Mouse (Mus musculus): Measurements from ENCODE around the gene Brap. TPM values are rescaled to one million over a fixed set of nuclear protein-coding genes. Genes with fewer than 3 reads are reported as not detected.
"Not testable (repeated sequence)": the region's sequence is repeated elsewhere in the genome, so short reads cannot be mapped to it uniquely, and the experiment has no call there.

The Brap gene
- polyA plus RNA-seq, 1 experiment from 2014 or later: 47.1 TPM

- no peak overlapping the region for H3K27ac ChIP-seq
- H3K4me2 ChIP-seq: no peak overlapping the region
- ATAC-seq (ENCODE audit: insufficient number of reproducible peaks, insufficient read depth, low FRiP score, low TSS enrichment, low read depth): no peak
- 0 out of 2 replicates have a peak, but pooled peaks cover 5% of the 10 kb centered on the region for H3K9me3 ChIP-seq
- no peak overlapping the region for H3K9ac ChIP-seq (replicated peaks)
- 74% methylated on average over 3 of the region's 3 CpGs for WGBS
- no peak overlapping the region for H3K4me3 ChIP-seq (replicated peaks)
- no peaks in the 10 kb centered on the region for H3K27me3 ChIP-seq
- H3K36me3 ChIP-seq: peaks cover 84% of the 10 kb centered on the region
- H3K4me1 ChIP-seq (replicated peaks): no peaks in the 10 kb centered on the region
Measured at GRCm38 (mm10) chr5:121670412-121670811, 10.0 kb downstream of the Brap start.

- H3K4me2 ChIP-seq: no peak overlapping the region
- no peaks in the 10 kb centered on the region for H3K4me1 ChIP-seq (replicated peaks)
- 93% methylated on average over 2 of the region's 2 CpGs for WGBS
- no peaks in the 10 kb centered on the region for H3K9me3 ChIP-seq
- peaks cover 97% of the 10 kb centered on the region for H3K36me3 ChIP-seq
- no peak overlapping the region for H3K27ac ChIP-seq
- H3K27me3 ChIP-seq: no peaks in the 10 kb centered on the region
- H3K9ac ChIP-seq (replicated peaks): no peak overlapping the region
- no peak overlapping the region for H3K4me3 ChIP-seq (replicated peaks)
- ATAC-seq (ENCODE audit: insufficient number of reproducible peaks, insufficient read depth, low FRiP score, low TSS enrichment, low read depth): no peak
Measured at GRCm38 (mm10) chr5:121682250-121682649, 21.9 kb downstream of the Brap start.

GRCm38 (mm10) chr5:121685495-121685894 is 25.1 kb downstream of the Brap start:
- no peak overlapping the region for H3K4me3 ChIP-seq (replicated peaks)
- no peak for ATAC-seq (ENCODE audit: insufficient number of reproducible peaks, insufficient read depth, low FRiP score, low TSS enrichment, low read depth)
- no peaks in the 10 kb centered on the region for H3K27me3 ChIP-seq
- peaks cover 68% of the 10 kb centered on the region for H3K36me3 ChIP-seq
- 87% methylated on average over 6 of the region's 6 CpGs for WGBS
- no peak overlapping the region for H3K4me2 ChIP-seq
- H3K27ac ChIP-seq: no peak overlapping the region
- no peaks in the 10 kb centered on the region for H3K4me1 ChIP-seq (replicated peaks)
- H3K9me3 ChIP-seq: no peaks in the 10 kb centered on the region
- H3K9ac ChIP-seq (replicated peaks): no peak overlapping the region

- Histone ChIP-seq H3K27ac (no peak overlapping the region), H3K4me3 (replicated peaks) (no peak overlapping the region), H3K27me3 (no peaks in the 10 kb centered on the region), H3K9ac (replicated peaks) (no peak overlapping the region), H3K4me2 (no peak overlapping the region), H3K9me3 (no peaks in the 10 kb centered on the region), H3K36me3 (peaks cover 60% of the 10 kb centered on the region), H3K4me1 (replicated peaks) (no peaks in the 10 kb centered on the region)
- ATAC-seq (ENCODE audit: insufficient number of reproducible peaks, insufficient read depth, low FRiP score, low TSS enrichment, low read depth): no peak
- WGBS: 82% methylated on average over 15 of the region's 15 CpGs
Measured at GRCm38 (mm10) chr5:121686113-121686898, 25.9 kb downstream of the Brap start.

- Histone ChIP-seq H3K27me3 (no peaks in the 10 kb centered on the region), H3K4me3 (replicated peaks) (no peak overlapping the region), H3K4me1 (replicated peaks) (no peaks in the 10 kb centered on the region), H3K9me3 (no peaks in the 10 kb centered on the region), H3K27ac (no peak overlapping the region), H3K36me3 (peaks cover 18% of the 10 kb centered on the region), H3K9ac (replicated peaks) (no peak overlapping the region), H3K4me2 (no peak overlapping the region)
- ATAC-seq (ENCODE audit: insufficient number of reproducible peaks, insufficient read depth, low FRiP score, low TSS enrichment, low read depth): no peak
- 80% methylated on average over 7 of the region's 7 CpGs for WGBS
Measured at GRCm38 (mm10) chr5:121690482-121691211, 30.3 kb downstream of the Brap start.

- H3K9me3 ChIP-seq; H3K36me3 ChIP-seq; ATAC-seq (ENCODE audit: insufficient number of reproducible peaks, insufficient read depth, low FRiP score, low TSS enrichment, low read depth); H3K4me2 ChIP-seq; H3K27ac ChIP-seq; H3K4me1 ChIP-seq (replicated peaks); H3K9ac ChIP-seq (replicated peaks); H3K27me3 ChIP-seq; H3K4me3 ChIP-seq (replicated peaks): not testable (repeated sequence)
- 90% methylated on average over 7 of the region's 7 CpGs for WGBS
Measured at GRCm38 (mm10) chr5:121691436-121691835, 31.1 kb downstream of the Brap start.

- Histone ChIP-seq H3K9me3 (no peaks in the 10 kb centered on the region), H3K9ac (replicated peaks) (no peak overlapping the region), H3K4me1 (replicated peaks) (no peaks in the 10 kb centered on the region), H3K4me3 (replicated peaks) (no peak overlapping the region), H3K27me3 (no peaks in the 10 kb centered on the region), H3K27ac (no peak overlapping the region), H3K4me2 (no peak overlapping the region), H3K36me3 (no peaks in the 10 kb centered on the region)
- ATAC-seq (ENCODE audit: insufficient number of reproducible peaks, insufficient read depth, low FRiP score, low TSS enrichment, low read depth): no peak
- WGBS: 84% methylated on average over 4 of the region's 4 CpGs
Measured at GRCm38 (mm10) chr5:121692897-121693296, 32.5 kb downstream of the Brap start.

- H3K27me3 ChIP-seq: no peaks in the 10 kb centered on the region
- no peaks in the 10 kb centered on the region for H3K9me3 ChIP-seq
- no peak overlapping the region for H3K9ac ChIP-seq (replicated peaks)
- H3K4me2 ChIP-seq: no peak overlapping the region
- WGBS: 81% methylated on average over 6 of the region's 6 CpGs
- H3K36me3 ChIP-seq: no peaks in the 10 kb centered on the region
- H3K4me1 ChIP-seq (replicated peaks): no peaks in the 10 kb centered on the region
- H3K27ac ChIP-seq: no peak overlapping the region
- H3K4me3 ChIP-seq (replicated peaks): no peak overlapping the region
- ATAC-seq (ENCODE audit: insufficient number of reproducible peaks, insufficient read depth, low FRiP score, low TSS enrichment, low read depth): no peak
Measured at GRCm38 (mm10) chr5:121696761-121697160, 36.4 kb downstream of the Brap start.

- no peak for ATAC-seq (ENCODE audit: insufficient number of reproducible peaks, insufficient read depth, low FRiP score, low TSS enrichment, low read depth)
- Histone ChIP-seq H3K4me3 (replicated peaks) (no peak overlapping the region), H3K27ac (no peak overlapping the region), H3K36me3 (no peaks in the 10 kb centered on the region), H3K4me2 (no peak overlapping the region), H3K27me3 (no peaks in the 10 kb centered on the region), H3K4me1 (replicated peaks) (peaks cover 7% of the 10 kb centered on the region), H3K9ac (replicated peaks) (no peak overlapping the region), H3K9me3 (no peaks in the 10 kb centered on the region)
- 57% methylated on average over 5 of the region's 5 CpGs for WGBS
Measured at GRCm38 (mm10) chr5:121699891-121700290, 39.5 kb downstream of the Brap start.

GRCm38 (mm10) chr5:121700496-121700895 is 40.1 kb downstream of the Brap start:
- peaks cover 9% of the 10 kb centered on the region for H3K4me1 ChIP-seq (replicated peaks)
- H3K4me3 ChIP-seq (replicated peaks): no peak overlapping the region
- no peak overlapping the region for H3K9ac ChIP-seq (replicated peaks)
- no peak overlapping the region for H3K27ac ChIP-seq
- no peaks in the 10 kb centered on the region for H3K36me3 ChIP-seq
- H3K27me3 ChIP-seq: no peaks in the 10 kb centered on the region
- ATAC-seq (ENCODE audit: insufficient number of reproducible peaks, insufficient read depth, low FRiP score, low TSS enrichment, low read depth): no peak
- H3K4me2 ChIP-seq: no peak overlapping the region
- WGBS: 36% methylated on average over 11 of the region's 11 CpGs
- H3K9me3 ChIP-seq: no peaks in the 10 kb centered on the region

GRCm38 (mm10) chr5:121701111-121701769 is 40.9 kb downstream of the Brap start:
- Histone ChIP-seq H3K9me3 (no peaks in the 10 kb centered on the region), H3K4me2 (no peak overlapping the region), H3K27ac (no peak overlapping the region), H3K36me3 (no peaks in the 10 kb centered on the region), H3K9ac (replicated peaks) (no peak overlapping the region), H3K27me3 (no peaks in the 10 kb centered on the region), H3K4me3 (replicated peaks) (no peak overlapping the region), H3K4me1 (replicated peaks) (peaks cover 9% of the 10 kb centered on the region)
- no peak for ATAC-seq (ENCODE audit: insufficient number of reproducible peaks, insufficient read depth, low FRiP score, low TSS enrichment, low read depth)
- WGBS: 64% methylated on average over 8 of the region's 8 CpGs

All from limb, embryonic 12.5 days (tissue).